Mouse (Mus musculus): ENCODE measurements around the gene Omt2b. TPM values are rescaled to one million over a fixed set of nuclear protein-coding genes. Genes with fewer than 3 reads are reported as not detected.
"Not testable (repeated sequence)": the region's sequence is repeated elsewhere in the genome, so short reads cannot be mapped to it uniquely, and the experiment has no call there.

Omt2b gene
- not detected in 2 replicates for polyA plus RNA-seq (2015; fragmentation: Nextera tagmentation; extraction: Ambion mirVana)

- not testable (repeated sequence) for H3K27ac ChIP-seq; H3K9me3 ChIP-seq; H3K9ac ChIP-seq; H3K4me2 ChIP-seq; H3K36me3 ChIP-seq; ATAC-seq (ENCODE audit: low FRiP score); H3K27me3 ChIP-seq; H3K4me1 ChIP-seq (replicated peaks); H3K4me3 ChIP-seq
- WGBS, result 82% methylated on average over 1 of the region's 1 CpGs
These were observed at the start of gene Omt2b for GRCm38 (mm10) chr9:78327289-78327688. Omt2b (plus strand) TSS chr9:78327589.

GRCm38 (mm10) chr9:78282002-78282711, 45.2 kb upstream of the Omt2b start:
- not testable (repeated sequence) for H3K4me2 ChIP-seq; ATAC-seq (ENCODE audit: low FRiP score); H3K4me3 ChIP-seq; H3K27me3 ChIP-seq; H3K9ac ChIP-seq; H3K36me3 ChIP-seq; H3K4me1 ChIP-seq (replicated peaks); H3K27ac ChIP-seq; H3K9me3 ChIP-seq
- WGBS, result 88% methylated on average over 4 of the region's 4 CpGs

DNA sequence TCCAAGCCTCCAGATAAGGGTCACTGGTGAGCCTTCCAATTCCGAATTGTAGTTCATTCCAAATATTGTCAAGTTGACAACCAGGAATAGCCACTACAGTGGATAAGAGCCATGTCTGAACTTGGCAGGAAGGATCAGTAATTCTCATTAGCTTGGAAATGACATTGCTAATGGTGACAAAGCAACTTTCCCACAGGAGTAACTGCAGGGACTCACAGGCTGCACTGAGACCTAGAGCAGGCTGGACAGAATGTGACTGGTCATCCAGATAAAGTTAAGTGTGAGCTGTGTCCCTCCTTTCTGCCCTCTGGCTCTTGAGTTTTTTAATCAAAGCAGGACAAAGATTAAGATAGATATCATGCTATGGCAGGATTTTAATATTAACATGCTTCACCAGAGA, 38.3 kb upstream of the Omt2b start:
- not testable (repeated sequence) for H3K36me3 ChIP-seq; H3K4me3 ChIP-seq; H3K4me1 ChIP-seq (replicated peaks); H3K4me2 ChIP-seq; H3K9ac ChIP-seq; H3K9me3 ChIP-seq; H3K27ac ChIP-seq; H3K27me3 ChIP-seq; ATAC-seq (ENCODE audit: low FRiP score)
- WGBS, result 100% methylated on average over 1 of the region's 1 CpGs

GRCm38 (mm10) chr9:78289723-78290122, 37.7 kb upstream of the Omt2b start, which contains the start of gene Gm10639:
Gm10639 (plus strand) TSS chr9:78289923.
- not testable (repeated sequence) for H3K9me3 ChIP-seq; H3K4me1 ChIP-seq (replicated peaks); H3K4me2 ChIP-seq; H3K36me3 ChIP-seq; H3K4me3 ChIP-seq; H3K9ac ChIP-seq; H3K27ac ChIP-seq; ATAC-seq (ENCODE audit: low FRiP score); H3K27me3 ChIP-seq
- WGBS, result 92% methylated on average over 3 of the region's 3 CpGs

DNA sequence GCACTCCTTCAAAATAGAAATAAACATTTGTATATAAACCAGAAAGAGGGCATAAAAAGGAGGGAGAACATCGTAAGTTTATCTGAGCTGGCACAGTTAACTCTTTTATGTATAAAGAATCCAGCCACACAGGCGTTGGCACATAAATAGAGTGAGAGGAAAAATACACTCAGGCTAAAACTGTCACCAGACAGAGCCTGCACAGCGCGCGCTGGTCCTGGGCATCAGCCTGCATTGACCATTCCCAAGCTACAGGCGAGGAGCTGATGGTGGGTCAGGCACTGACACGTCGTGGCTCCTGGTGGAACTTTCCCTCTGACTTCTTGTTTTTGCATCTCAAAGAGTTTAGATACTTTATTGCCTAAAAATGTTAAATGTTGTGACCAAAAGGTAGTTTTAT, 34.9 kb upstream of the Omt2b start:
- H3K27ac ChIP-seq; ATAC-seq (ENCODE audit: low FRiP score); H3K4me2 ChIP-seq; H3K27me3 ChIP-seq; H3K4me1 ChIP-seq (replicated peaks); H3K36me3 ChIP-seq; H3K9me3 ChIP-seq; H3K9ac ChIP-seq; H3K4me3 ChIP-seq: not testable (repeated sequence)
- WGBS, result 88% methylated on average over 8 of the region's 8 CpGs

DNA sequence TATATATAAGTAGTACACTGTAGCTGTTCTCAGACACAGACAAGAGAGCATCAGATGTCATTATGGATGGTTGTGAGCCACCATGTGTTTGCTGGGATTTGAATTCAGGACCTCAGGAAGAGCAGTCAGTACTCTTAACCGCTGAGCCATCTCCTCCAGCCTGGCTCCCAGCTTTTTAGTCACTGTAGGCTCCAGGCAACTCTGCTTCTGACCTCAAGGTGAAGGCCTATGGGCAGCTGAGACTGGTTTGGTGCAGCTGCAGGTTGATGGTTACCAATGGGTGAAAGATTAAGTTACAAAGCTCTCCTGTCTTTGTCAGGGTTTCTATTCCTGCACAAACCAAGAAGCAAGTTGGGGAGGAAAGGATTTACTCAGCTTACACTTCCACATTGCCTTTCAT, 33.7 kb upstream of the Omt2b start:
- WGBS, result 82% methylated on average over 1 of the region's 1 CpGs
- not testable (repeated sequence) for H3K4me1 ChIP-seq (replicated peaks); ATAC-seq (ENCODE audit: low FRiP score); H3K4me3 ChIP-seq; H3K27me3 ChIP-seq; H3K9me3 ChIP-seq; H3K4me2 ChIP-seq; H3K27ac ChIP-seq; H3K9ac ChIP-seq; H3K36me3 ChIP-seq

DNA sequence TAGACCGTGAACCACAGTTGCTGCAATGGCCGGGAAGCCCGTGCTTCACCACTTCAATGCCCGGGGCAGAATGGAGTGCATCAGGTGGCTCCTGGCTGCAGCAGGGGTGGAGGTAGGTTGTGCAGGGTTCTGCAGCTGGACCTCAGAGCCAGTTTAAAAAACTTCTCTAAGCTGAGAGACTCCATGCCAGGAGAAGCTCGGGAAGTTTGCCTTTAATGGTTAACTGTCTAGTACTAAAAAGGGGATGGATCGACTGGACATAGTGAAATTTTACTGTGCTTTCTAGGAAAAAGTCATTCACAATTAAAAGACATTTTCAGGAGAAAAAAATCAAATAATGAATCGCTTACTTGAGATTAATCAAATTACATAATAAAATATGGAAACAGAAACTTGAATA, 32.6 kb upstream of the Omt2b start:
- H3K4me1 ChIP-seq (replicated peaks); H3K9ac ChIP-seq; H3K36me3 ChIP-seq; ATAC-seq (ENCODE audit: low FRiP score); H3K27me3 ChIP-seq; H3K9me3 ChIP-seq; H3K27ac ChIP-seq; H3K4me2 ChIP-seq; H3K4me3 ChIP-seq: not testable (repeated sequence)
- 81% methylated on average over 7 of the region's 7 CpGs for WGBS

DNA sequence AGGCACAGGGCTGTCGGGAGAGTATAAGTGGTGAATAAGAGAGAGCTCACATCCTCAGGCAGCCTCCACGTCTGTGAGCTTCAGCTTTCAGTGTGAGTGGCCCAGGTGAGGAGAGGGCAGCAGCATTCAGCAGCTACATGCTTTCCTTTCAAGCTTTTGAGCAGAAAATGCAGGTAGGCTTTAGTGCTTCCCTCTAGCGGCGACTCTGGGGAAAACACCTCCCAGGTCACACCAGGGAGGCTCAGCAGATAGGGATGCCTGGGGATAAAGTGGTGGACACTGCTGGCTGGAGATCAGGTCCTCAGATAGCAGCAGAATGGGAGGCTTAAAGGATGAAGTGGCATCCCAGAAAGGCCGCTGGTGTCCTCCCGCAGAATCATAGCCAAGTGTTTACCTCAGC, 31.3 kb upstream of the Omt2b start:
- not testable (repeated sequence) for ATAC-seq (ENCODE audit: low FRiP score); H3K27ac ChIP-seq; H3K9ac ChIP-seq; H3K9me3 ChIP-seq; H3K4me3 ChIP-seq; H3K4me2 ChIP-seq; H3K27me3 ChIP-seq; H3K4me1 ChIP-seq (replicated peaks); H3K36me3 ChIP-seq
- WGBS, result 13% methylated on average over 6 of the region's 6 CpGs

GRCm38 (mm10) chr9:78298232-78298631, 29.2 kb upstream of the Omt2b start:
- Histone ChIP-seq H3K27ac (no peak overlapping the region), H3K9ac (no peak overlapping the region)

DNA sequence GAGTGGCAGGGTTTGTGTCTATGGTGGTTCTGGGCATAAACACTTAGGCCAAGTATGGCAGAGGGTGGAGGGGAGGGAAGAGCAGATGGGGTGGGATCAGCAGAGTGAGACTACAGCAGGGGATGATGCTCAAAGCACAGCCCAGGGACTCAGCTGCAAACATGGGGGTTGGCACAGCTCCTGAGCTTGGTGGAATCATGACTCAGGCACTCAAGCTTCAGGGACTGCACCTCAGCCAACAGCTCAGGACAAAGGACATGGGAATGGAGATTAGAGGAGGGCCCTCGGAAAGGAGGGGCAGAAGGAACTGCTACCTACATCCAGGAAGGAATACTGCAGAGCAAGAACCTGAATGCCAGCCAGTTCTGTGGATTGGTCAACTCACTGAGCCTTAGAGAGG, 28.2 kb upstream of the Omt2b start:
- H3K4me3 ChIP-seq; H3K36me3 ChIP-seq; ATAC-seq (ENCODE audit: low FRiP score); H3K9ac ChIP-seq; H3K27me3 ChIP-seq; H3K4me1 ChIP-seq (replicated peaks); H3K4me2 ChIP-seq; H3K9me3 ChIP-seq; H3K27ac ChIP-seq: not testable (repeated sequence)
- 50% methylated on average over 1 of the region's 1 CpGs for WGBS

More at GRCm38 (mm10) chr9:78298232-78298631, 29.2 kb upstream of the Omt2b start:
- no peak overlapping the region for H3K4me2 ChIP-seq
- H3K9me3 ChIP-seq, result no peaks in the 10 kb centered on the region
- H3K27me3 ChIP-seq, result no peaks in the 10 kb centered on the region
- H3K4me3 ChIP-seq, result no peak overlapping the region
- no peak for ATAC-seq (ENCODE audit: low FRiP score)
- no peaks in the 10 kb centered on the region for H3K4me1 ChIP-seq (replicated peaks)
- WGBS, result 81% methylated on average over 1 of the region's 1 CpGs
- no peaks in the 10 kb centered on the region for H3K36me3 ChIP-seq

DNA sequence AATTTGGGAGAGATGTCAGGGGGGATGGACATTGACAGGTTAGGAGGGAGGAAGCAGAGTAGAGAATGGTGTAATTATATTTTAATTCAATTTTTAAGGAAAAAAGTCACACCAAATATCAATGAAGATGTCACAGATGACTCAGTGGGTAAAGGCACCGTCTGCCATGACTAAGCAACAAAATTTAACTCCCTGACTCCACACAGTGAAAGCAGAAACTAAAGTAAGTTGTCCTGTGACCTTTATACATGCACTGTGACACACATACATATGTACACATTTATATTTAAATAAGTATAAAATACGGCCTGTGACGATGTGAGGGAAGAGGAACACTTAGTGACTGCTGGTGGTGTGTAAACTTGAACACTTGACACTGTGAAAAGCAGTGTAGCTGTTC, 19.3 kb upstream of the Omt2b start:
- H3K27ac ChIP-seq; H3K9me3 ChIP-seq; ATAC-seq (ENCODE audit: low FRiP score); H3K4me1 ChIP-seq (replicated peaks); H3K36me3 ChIP-seq; H3K4me3 ChIP-seq; H3K9ac ChIP-seq; H3K4me2 ChIP-seq; H3K27me3 ChIP-seq: not testable (repeated sequence)
- 71% methylated on average over 3 of the region's 3 CpGs for WGBS

GRCm38 (mm10) chr9:78314696-78315095, 12.7 kb upstream of the Omt2b start, which contains the start of gene Omt2a:
Omt2a (minus strand) TSS chr9:78314796.
- no peak for ATAC-seq (ENCODE audit: low FRiP score)
- H3K36me3 ChIP-seq, result no peaks in the 10 kb centered on the region
- H3K27ac ChIP-seq, result no peak within 1 kb of the TSS
- no peak within 1 kb of the TSS for H3K9ac ChIP-seq
- no peak within 1 kb of the TSS for H3K4me2 ChIP-seq
- no peaks in the 10 kb centered on the region for H3K4me1 ChIP-seq (replicated peaks)
- H3K27me3 ChIP-seq, result no peaks in the 10 kb centered on the region
- WGBS, result 85% methylated on average over 2 of the region's 2 CpGs
- H3K9me3 ChIP-seq, result no peaks in the 10 kb centered on the region
- H3K4me3 ChIP-seq, result no peak within 1 kb of the TSS

DNA sequence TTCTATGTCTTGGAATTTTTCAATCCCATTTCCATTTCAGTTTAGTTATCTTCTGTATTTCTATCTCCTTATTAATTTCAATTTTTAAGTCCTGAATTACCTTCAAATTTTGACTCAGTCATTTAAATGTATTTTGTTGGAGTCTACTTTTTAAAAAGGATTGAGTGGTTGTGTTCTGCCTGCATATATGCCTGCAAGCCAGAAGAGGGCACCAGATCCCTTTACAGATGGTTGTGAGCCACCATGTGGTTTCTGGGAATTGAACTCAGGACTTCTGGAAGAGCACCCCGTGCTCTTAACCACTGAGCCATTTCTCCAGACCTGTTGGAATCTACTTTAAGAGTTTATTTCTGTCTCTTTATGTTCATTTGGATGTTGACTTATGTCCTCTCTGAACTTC, 7.9 kb upstream of the Omt2b start:
- Histone ChIP-seq H3K4me1 (replicated peaks) (no peaks in the 10 kb centered on the region), H3K27me3 (no peaks in the 10 kb centered on the region), H3K36me3 (no peaks in the 10 kb centered on the region), H3K9me3 (no peaks in the 10 kb centered on the region), H3K27ac (no peak overlapping the region), H3K4me3 (no peak overlapping the region), H3K4me2 (no peak overlapping the region), H3K9ac (no peak overlapping the region)
- ATAC-seq (ENCODE audit: low FRiP score), result no peak
- WGBS, result 32% methylated on average over 1 of the region's 1 CpGs
